Mouse (Mus musculus) forebrain, embryonic 16.5 days (tissue): ENCODE results near the gene Kcnn1. TPM values are rescaled to one million over a fixed set of nuclear protein-coding genes. Genes with fewer than 3 reads are reported as not detected.

Experiments used
- ATAC-seq: fragments of 200-750 bp; cut with Nextera tagmentation; 2 replicates; pipeline ENCODE4 v1.8.0; 2017; ENCODE audit warnings: mild to moderate bottlenecking, moderate library complexity
- H3K27ac ChIP-seq: fragments of 300-500 bp; sonication (generic); 2 replicates; pipeline ENCODE4 v1.5.1; 2014; ENCODE audit warnings: low read length, control low read depth
- H3K27me3 ChIP-seq: fragments of 300-500 bp; sonication (generic); replicated peaks from 2 replicates; pipeline ENCODE4 v1.6.1; 2014; ENCODE audit warnings: low read length; ENCODE audit not compliant: control insufficient read depth, insufficient read depth
- H3K36me3 ChIP-seq: fragments of 300-500 bp; sonication (generic); 2 replicates; pipeline ENCODE4 v1.6.1; 2014; ENCODE audit not compliant: control insufficient read depth, insufficient read depth
- H3K4me1 ChIP-seq: fragments of 300-500 bp; sonication (generic); replicated peaks from 2 replicates; pipeline ENCODE4 v1.6.1; 2014; ENCODE audit warnings: low read length; ENCODE audit not compliant: control insufficient read depth, insufficient read depth
- H3K4me2 ChIP-seq: fragments of 300-500 bp; sonication (generic); 2 replicates; pipeline ENCODE4 v1.6.1; 2014; ENCODE audit warnings: mild to moderate bottlenecking, low read length, control low read depth
- H3K4me3 ChIP-seq: fragments of 300-500 bp; sonication (generic); replicated peaks from 2 replicates; pipeline ENCODE4 v1.5.1; 2014; ENCODE audit warnings: mild to moderate bottlenecking, low read length, control low read depth
- H3K9ac ChIP-seq: fragments of 300-500 bp; sonication (generic); replicated peaks from 2 replicates; pipeline ENCODE4 v1.6.1; 2014; ENCODE audit warnings: low read depth, low read length, control low read depth
- H3K9me3 ChIP-seq: fragments of 300-500 bp; sonication (generic); 2 replicates; pipeline ENCODE4 v1.6.1; 2016; ENCODE audit warnings: low read length; ENCODE audit not compliant: control insufficient read depth
- WGBS: fragments of 180-500 bp; shearing (Covaris S2); extraction: QIAGEN DNeasy Blood & Tissue Kit; methylation state at CpG from one replicate; pipeline ENCODE4 v1.1.7; 2014; 5-methylcytosine and 5-hydroxymethylcytosine counted together
- polyA plus RNA-seq: library from polyadenylated mRNA; unstranded; fragments of >200 nt; fragmentation: Nextera tagmentation; extraction: Ambion mirVana; gene quantifications from 2 replicates; pipeline ENCODE4 v1.2.1, GENCODE M21; 2015

The Kcnn1 gene
- polyA plus RNA-seq, 1 experiment from 2014 or later, result 13.4 TPM

GRCm38 (mm10) chr8:70812055-70812454, 51.0 kb downstream of the Kcnn1 start:
- no peak overlapping the region for H3K9ac ChIP-seq
- ATAC-seq, result no peak
- no peaks in the 10 kb centered on the region for H3K9me3 ChIP-seq
- no peak overlapping the region for H3K27ac ChIP-seq
- H3K4me2 ChIP-seq, result no peak overlapping the region
- H3K27me3 ChIP-seq, result peaks cover 9% of the 10 kb centered on the region
- peaks cover 2% of the 10 kb centered on the region; the same call in 1 of the 2 replicates for H3K4me1 ChIP-seq
- H3K36me3 ChIP-seq, result no peaks in the 10 kb centered on the region
- 44% methylated on average over 4 of the region's 4 CpGs for WGBS
- H3K4me3 ChIP-seq, result no peak overlapping the region

GRCm38 (mm10) chr8:70810962-70811680, 51.9 kb downstream of the Kcnn1 start:
- no peak for ATAC-seq
- H3K27me3 ChIP-seq, result peaks cover 2% of the 10 kb centered on the region; the same call in 1 of the 2 replicates
- no peaks in the 10 kb centered on the region for H3K9me3 ChIP-seq
- no peak overlapping the region for H3K9ac ChIP-seq
- H3K4me1 ChIP-seq, result no peaks in the 10 kb centered on the region
- WGBS, result 75% methylated on average over 20 of the region's 20 CpGs
- H3K27ac ChIP-seq, result no peak overlapping the region
- H3K4me3 ChIP-seq, result no peak overlapping the region
- no peaks in the 10 kb centered on the region for H3K36me3 ChIP-seq
- no peak overlapping the region for H3K4me2 ChIP-seq

GRCm38 (mm10) chr8:70808955-70809701, 53.9 kb downstream of the Kcnn1 start:
- WGBS, result 77% methylated on average over 8 of the region's 8 CpGs
- Histone ChIP-seq H3K27me3 (peaks cover 4% of the 10 kb centered on the region; the same call in 1 of the 2 replicates), H3K4me1 (peaks cover 7% of the 10 kb centered on the region), H3K9me3 (no peaks in the 10 kb centered on the region), H3K4me2 (no peak overlapping the region), H3K4me3 (no peak overlapping the region), H3K27ac (no peak overlapping the region), H3K9ac (no peak overlapping the region), H3K36me3 (no peaks in the 10 kb centered on the region)
- no peak for ATAC-seq

GRCm38 (mm10) chr8:70808239-70808638, 54.8 kb downstream of the Kcnn1 start, which contains the start of gene Il12rb1:
TSS of gene Il12rb1 (plus strand) at chr8:70808449.
- Histone ChIP-seq H3K4me2 (no peak within 1 kb of the TSS), H3K36me3 (no peaks in the 10 kb centered on the region), H3K4me1 (peaks cover 14% of the 10 kb centered on the region), H3K27ac (no peak within 1 kb of the TSS), H3K4me3 (no peak within 1 kb of the TSS), H3K27me3 (peaks cover 12% of the 10 kb centered on the region), H3K9ac (no peak within 1 kb of the TSS), H3K9me3 (no peaks in the 10 kb centered on the region)
- 55% methylated on average over 5 of the region's 5 CpGs for WGBS
- ATAC-seq, result no peak

- ATAC-seq, result no peak
- Histone ChIP-seq H3K36me3 (no peaks in the 10 kb centered on the region), H3K27ac (no peak overlapping the region), H3K27me3 (peaks cover 14% of the 10 kb centered on the region), H3K9me3 (no peaks in the 10 kb centered on the region), H3K4me1 (peaks cover 14% of the 10 kb centered on the region), H3K4me3 (no peak overlapping the region), H3K9ac (no peak overlapping the region), H3K4me2 (no peak overlapping the region)
- WGBS, result 50% methylated on average over 1 of the region's 1 CpGs
Measured at GRCm38 (mm10) chr8:70807304-70807703, 55.8 kb downstream of the Kcnn1 start.

GRCm38 (mm10) chr8:70806541-70806940, 56.5 kb downstream of the Kcnn1 start:
- WGBS, result 77% methylated on average over 4 of the region's 4 CpGs
- Histone ChIP-seq H3K9me3 (no peaks in the 10 kb centered on the region), H3K9ac (no peak overlapping the region), H3K4me3 (no peak overlapping the region), H3K4me2 (no peak overlapping the region), H3K4me1 (peaks cover 14% of the 10 kb centered on the region), H3K36me3 (no peaks in the 10 kb centered on the region), H3K27ac (no peak overlapping the region), H3K27me3 (peaks cover 14% of the 10 kb centered on the region)
- no peak for ATAC-seq

GRCm38 (mm10) chr8:70804481-70805206, 58.4 kb downstream of the Kcnn1 start, which contains the start of gene Mast3:
TSS of gene Mast3 (minus strand) at chr8:70805054.
- H3K27me3 ChIP-seq, result peaks cover 16% of the 10 kb centered on the region
- ATAC-seq, result peak; percentile 90

GRCm38 (mm10) chr8:70803761-70804480, 59.1 kb downstream of the Kcnn1 start:
- H3K9ac ChIP-seq, result peak overlapping the region; percentile 59
- H3K36me3 ChIP-seq, result no peaks in the 10 kb centered on the region
- ATAC-seq, result no peak

More at GRCm38 (mm10) chr8:70804481-70805206, 58.4 kb downstream of the Kcnn1 start, which contains the start of gene Mast3:
- under 1% methylated on average over 45 of the region's 45 CpGs for WGBS
- Histone ChIP-seq H3K36me3 (no peaks in the 10 kb centered on the region), H3K4me1 (peaks cover 23% of the 10 kb centered on the region), H3K4me2 (peak within 1 kb of the TSS; percentile 81), H3K9ac (peak within 1 kb of the TSS; percentile 59), H3K27ac (no peak within 1 kb of the TSS), H3K4me3 (peak within 1 kb of the TSS; percentile 58), H3K9me3 (no peaks in the 10 kb centered on the region)

More at GRCm38 (mm10) chr8:70803761-70804480, 59.1 kb downstream of the Kcnn1 start:
- no peak overlapping the region for H3K27ac ChIP-seq
- WGBS, result 1% methylated on average over 47 of the region's 47 CpGs
- H3K9me3 ChIP-seq, result no peaks in the 10 kb centered on the region
- peaks cover 23% of the 10 kb centered on the region for H3K27me3 ChIP-seq
- peak overlapping the region; percentile 58 for H3K4me3 ChIP-seq
- H3K4me1 ChIP-seq, result peaks cover 23% of the 10 kb centered on the region
- H3K4me2 ChIP-seq, result peak overlapping the region; percentile 81
